ENCODE assay signal across 26 mouse cellular contexts in the genomic region with DNA sequence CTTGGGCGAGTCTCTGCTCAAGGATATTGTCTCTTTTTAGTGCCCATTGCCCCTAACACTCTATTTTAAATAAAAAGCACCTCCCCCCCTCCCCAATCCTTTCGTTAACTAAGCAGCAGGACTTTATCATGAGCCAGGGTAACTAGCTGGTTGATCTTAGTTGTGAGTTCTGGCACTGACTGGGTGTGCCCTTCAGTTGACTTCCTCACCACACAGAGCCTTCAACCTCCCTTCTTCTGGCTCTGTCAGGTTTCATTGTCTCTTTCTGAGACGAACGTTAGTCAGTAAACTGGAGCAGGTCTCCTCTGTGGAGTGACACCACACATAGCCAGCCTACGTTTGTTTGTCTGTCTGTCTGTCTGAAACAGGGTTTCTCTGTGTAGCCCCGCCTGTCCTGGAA. TPM values are rescaled to one million over a fixed set of nuclear protein-coding genes. Genes with fewer than 3 reads are reported as not detected.
"Had no signal": no experiment of that assay in that cellular context is flagged by ENCODE, and none has a peak within 500 bp of the region (broad histone marks: within the 10 kb centered on the region; RNA-seq: fewer than 3 reads in every experiment).

No protein-coding gene starts in this region.

- H3K9me3 ChIP-seq: heart, embryonic 10.5 days; heart, embryonic 12.5 days; hindbrain, embryonic 13.5 days; hindbrain, embryonic 15.5 days; limb, embryonic 13.5 days; limb, embryonic 15.5 days; liver, embryonic 12.5 days had no signal

- H3K36me3 ChIP-seq: heart, embryonic 10.5 days; heart, embryonic 12.5 days; hindbrain, embryonic 13.5 days; hindbrain, embryonic 15.5 days; limb, embryonic 13.5 days; limb, embryonic 15.5 days; liver, embryonic 12.5 days had no signal

- H3K4me2 ChIP-seq: heart, embryonic 12.5 days; hindbrain, embryonic 13.5 days; hindbrain, embryonic 15.5 days; limb, embryonic 13.5 days; limb, embryonic 15.5 days; liver, embryonic 12.5 days had no signal

- H3K4me3 ChIP-seq: heart, embryonic 10.5 days; heart, embryonic 12.5 days; hindbrain, embryonic 13.5 days; hindbrain, embryonic 15.5 days; limb, embryonic 13.5 days; limb, embryonic 15.5 days; liver, embryonic 12.5 days had no signal

- H3K27me3 ChIP-seq: heart, embryonic 12.5 days; hindbrain, embryonic 13.5 days; hindbrain, embryonic 15.5 days; limb, embryonic 13.5 days; limb, embryonic 15.5 days; liver, embryonic 12.5 days had no signal

- H3K4me1 ChIP-seq: heart, embryonic 10.5 days; heart, embryonic 12.5 days; hindbrain, embryonic 15.5 days; limb, embryonic 13.5 days; limb, embryonic 15.5 days; liver, embryonic 12.5 days had no signal

- H3K9ac ChIP-seq: forebrain, postnatal 0 days; heart, embryonic 12.5 days; hindbrain, embryonic 13.5 days; hindbrain, embryonic 15.5 days; limb, embryonic 13.5 days; limb, embryonic 15.5 days; liver, embryonic 12.5 days; liver, embryonic 14.5 days had no signal

- H3K27ac ChIP-seq: heart, embryonic 10.5 days; hindbrain, embryonic 13.5 days; hindbrain, embryonic 15.5 days; hindbrain, postnatal 0 days; limb, embryonic 13.5 days; limb, embryonic 15.5 days; liver, embryonic 12.5 days; liver, embryonic 14.5 days had no signal

- ATAC-seq: forebrain, postnatal 0 days; hindbrain, postnatal 0 days; liver, embryonic 12.5 days had no signal

- DNase-seq: forebrain, postnatal 0 days; gastrocnemius, postnatal 14 days; gastrocnemius, postnatal 36 days; heart, adult 18-20 months; heart, postnatal 14 days; heart, postnatal 36 days; kidney, adult 18-20 months; kidney, adult 8-10 months; kidney, postnatal 14 days; layer of hippocampus, adult 9-11 months; layer of hippocampus, postnatal 36 days; left cerebral cortex, postnatal 4 days had no signal

RNA-seq across cellular contexts. Expression of gene Ccdc170, which starts 50.4 kb away (rescaled TPM):
- polyA plus RNA-seq: heart, embryonic 10.5 days; heart, embryonic 12.5 days; heart, embryonic 14.5 days; intestine, embryonic 14.5 days; limb, embryonic 11.5 days; liver, adult 2 months; liver, embryonic 14.5 days; liver, embryonic 16.5 days had no signal
